Mouse (Mus musculus) urinary bladder, postnatal 10 days (tissue): Measurements from ENCODE around the gene Cdk2.

Experiments
- DNase-seq: peaks from one replicate; pipeline ENCODE4 v3.0.0; 2022; ENCODE audit warnings: low spot score

Gene Cdk2

GRCm38 (mm10) chr10:128703895-128704294, 936 bp downstream of the Cdk2 start, which contains the start of gene Pmel:
Pmel (plus strand) TSS chr10:128704195.
- no peak for DNase-seq

GRCm38 (mm10) chr10:128702328-128703007, 2.4 kb downstream of the Cdk2 start:
- no peak for DNase-seq

- DNase-seq = no peak
Measured at GRCm38 (mm10) chr10:128700712-128701111, 4.1 kb downstream of the Cdk2 start.

- DNase-seq = no peak
Measured at GRCm38 (mm10) chr10:128699611-128700010, 5.2 kb downstream of the Cdk2 start.

- no peak for DNase-seq
Measured at GRCm38 (mm10) chr10:128699006-128699405, 5.8 kb downstream of the Cdk2 start.

GRCm38 (mm10) chr10:128697072-128697725, 7.6 kb downstream of the Cdk2 start:
- no peak for DNase-seq

GRCm38 (mm10) chr10:128695992-128696807, 8.6 kb downstream of the Cdk2 start, which contains the start of gene Rab5b:
Rab5b (minus strand) TSS chr10:128696264.
- DNase-seq = peak; percentile 91

GRCm38 (mm10) chr10:128695411-128695991, 9.3 kb downstream of the Cdk2 start:
- DNase-seq = no peak

GRCm38 (mm10) chr10:128674469-128675008, 30.3 kb downstream of the Cdk2 start:
- DNase-seq = no peak

- DNase-seq = peak; percentile 36
Measured at GRCm38 (mm10) chr10:128673763-128674468, 30.9 kb downstream of the Cdk2 start, which contains the start of gene Suox. Suox (minus strand) TSS chr10:128674073.

GRCm38 (mm10) chr10:128671148-128671547, 33.7 kb downstream of the Cdk2 start:
- DNase-seq = no peak

- DNase-seq = no peak
Measured at GRCm38 (mm10) chr10:128668790-128669672, 35.8 kb downstream of the Cdk2 start.

- no peak for DNase-seq
Measured at GRCm38 (mm10) chr10:128665806-128666205, 39.0 kb downstream of the Cdk2 start.

- no peak for DNase-seq
Measured at GRCm38 (mm10) chr10:128665307-128665706, 39.5 kb downstream of the Cdk2 start.

GRCm38 (mm10) chr10:128664808-128665207, 40.0 kb downstream of the Cdk2 start:
- DNase-seq = no peak

GRCm38 (mm10) chr10:128663441-128664220, 41.2 kb downstream of the Cdk2 start:
- DNase-seq = no peak

GRCm38 (mm10) chr10:128662465-128662864, 42.4 kb downstream of the Cdk2 start:
- no peak for DNase-seq

GRCm38 (mm10) chr10:128659490-128659889, 45.3 kb downstream of the Cdk2 start:
- no peak for DNase-seq

GRCm38 (mm10) chr10:128657844-128658243, 47.0 kb downstream of the Cdk2 start:
- DNase-seq = no peak
